Mouse (Mus musculus): ENCODE results near the gene Htra2. TPM values are rescaled to one million over a fixed set of nuclear protein-coding genes. Genes with fewer than 3 reads are reported as not detected.

Htra2 gene
- polyA plus RNA-seq, 1 experiment = 119 TPM

GRCm38 (mm10) chr6:83086121-83087035 is 31.3 kb upstream of the Htra2 start, which contains the start of gene Lbx2:
Gene Lbx2 (plus strand): TSS chr6:83086367.
- no peak for TF ChIP-seq MYOD1 (IDR thresholded peaks at IDR 0.05; ENCODE audit: control insufficient read depth, insufficient read length, low read depth)
- no peak for TF ChIP-seq CEBPB (IDR thresholded peaks at IDR 0.05; ENCODE audit: low read depth)
- TF ChIP-seq FOSL1 (IDR thresholded peaks at IDR 0.05; ENCODE audit: insufficient read depth, low read length, poor library complexity, severe bottlenecking) = no peak
- no peak for TF ChIP-seq MYOG (IDR thresholded peaks at IDR 0.05; ENCODE audit: control insufficient read depth, extremely low read depth, insufficient read length)
- no peak for TF ChIP-seq MAX (IDR thresholded peaks at IDR 0.05)
- TF ChIP-seq CTCF (IDR thresholded peaks at IDR 0.05; ENCODE audit: control insufficient read depth, insufficient read depth, insufficient read length) = no peak
- no peak for TF ChIP-seq USF1 (IDR thresholded peaks at IDR 0.05; ENCODE audit: low read depth)
- H3ac ChIP-seq (ENCODE audit: control insufficient read depth, insufficient read length, low read depth) = no peak within 1 kb of the TSS
- H3K79me3 ChIP-seq (ENCODE audit: low read depth) = no peaks in the 10 kb centered on the region
- peaks cover 48% of the 10 kb centered on the region for H3K27me3 ChIP-seq (ENCODE audit: control insufficient read depth, insufficient read depth, insufficient read length)
- H3K4me3 ChIP-seq (ENCODE audit: insufficient read depth, poor library complexity, severe bottlenecking) = no peak within 1 kb of the TSS
- no peaks in the 10 kb centered on the region for H3K79me2 ChIP-seq (ENCODE audit: control insufficient read depth, insufficient read depth)
- H3K36me3 ChIP-seq (ENCODE audit: control insufficient read depth, insufficient read depth) = no peaks in the 10 kb centered on the region

- H3K36me3 ChIP-seq (ENCODE audit: control insufficient read depth, insufficient read depth) = peaks cover 10% of the 10 kb centered on the region
- H3K27me3 ChIP-seq (ENCODE audit: control insufficient read depth, insufficient read depth, insufficient read length) = peaks cover 36% of the 10 kb centered on the region
- peaks cover 5% of the 10 kb centered on the region for H3K79me2 ChIP-seq (ENCODE audit: control insufficient read depth, insufficient read depth)
- H3K4me3 ChIP-seq (ENCODE audit: insufficient read depth, poor library complexity, severe bottlenecking) = no peak overlapping the region
- H3ac ChIP-seq (ENCODE audit: control insufficient read depth, insufficient read length, low read depth) = no peak overlapping the region
- no peak for TF ChIP-seq MAX (IDR thresholded peaks at IDR 0.05)
- TF ChIP-seq CTCF (IDR thresholded peaks at IDR 0.05; ENCODE audit: control insufficient read depth, insufficient read depth, insufficient read length) = no peak
- no peak for TF ChIP-seq MYOD1 (IDR thresholded peaks at IDR 0.05; ENCODE audit: control insufficient read depth, insufficient read length, low read depth)
- TF ChIP-seq CEBPB (IDR thresholded peaks at IDR 0.05; ENCODE audit: low read depth) = no peak
- TF ChIP-seq FOSL1 (IDR thresholded peaks at IDR 0.05; ENCODE audit: insufficient read depth, low read length, poor library complexity, severe bottlenecking) = no peak
- no peak for TF ChIP-seq USF1 (IDR thresholded peaks at IDR 0.05; ENCODE audit: low read depth)
- TF ChIP-seq MYOG (IDR thresholded peaks at IDR 0.05; ENCODE audit: control insufficient read depth, extremely low read depth, insufficient read length) = no peak
- no peaks in the 10 kb centered on the region for H3K79me3 ChIP-seq (ENCODE audit: low read depth)
Observed at GRCm38 (mm10) chr6:83084477-83084876, 29.4 kb upstream of the Htra2 start.

GRCm38 (mm10) chr6:83083497-83083896 is 28.4 kb upstream of the Htra2 start:
- H3K36me3 ChIP-seq (ENCODE audit: control insufficient read depth, insufficient read depth) = peaks cover 13% of the 10 kb centered on the region
- no peak overlapping the region for H3ac ChIP-seq (ENCODE audit: control insufficient read depth, insufficient read length, low read depth)
- TF ChIP-seq MYOD1 (IDR thresholded peaks at IDR 0.05; ENCODE audit: control insufficient read depth, insufficient read length, low read depth) = no peak
- no peak for TF ChIP-seq USF1 (IDR thresholded peaks at IDR 0.05; ENCODE audit: low read depth)
- no peak for TF ChIP-seq CTCF (IDR thresholded peaks at IDR 0.05; ENCODE audit: control insufficient read depth, insufficient read depth, insufficient read length)
- TF ChIP-seq CEBPB (IDR thresholded peaks at IDR 0.05; ENCODE audit: low read depth) = no peak
- no peak for TF ChIP-seq FOSL1 (IDR thresholded peaks at IDR 0.05; ENCODE audit: insufficient read depth, low read length, poor library complexity, severe bottlenecking)
- TF ChIP-seq MYOG (IDR thresholded peaks at IDR 0.05; ENCODE audit: control insufficient read depth, extremely low read depth, insufficient read length) = no peak
- no peak for TF ChIP-seq MAX (IDR thresholded peaks at IDR 0.05)
- H3K27me3 ChIP-seq (ENCODE audit: control insufficient read depth, insufficient read depth, insufficient read length) = peaks cover 30% of the 10 kb centered on the region
- peaks cover 14% of the 10 kb centered on the region for H3K79me2 ChIP-seq (ENCODE audit: control insufficient read depth, insufficient read depth)
- no peak overlapping the region for H3K4me3 ChIP-seq (ENCODE audit: insufficient read depth, poor library complexity, severe bottlenecking)
- H3K79me3 ChIP-seq (ENCODE audit: low read depth) = peaks cover 6% of the 10 kb centered on the region

- Histone ChIP-seq H3K79me3 (ENCODE audit: low read depth) (peaks cover 6% of the 10 kb centered on the region), H3K27me3 (ENCODE audit: control insufficient read depth, insufficient read depth, insufficient read length) (no peaks in the 10 kb centered on the region), H3K79me2 (ENCODE audit: control insufficient read depth, insufficient read depth) (peaks cover 14% of the 10 kb centered on the region), H3ac (ENCODE audit: control insufficient read depth, insufficient read length, low read depth) (no peak overlapping the region), H3K36me3 (ENCODE audit: control insufficient read depth, insufficient read depth) (peaks cover 13% of the 10 kb centered on the region), H3K4me3 (ENCODE audit: insufficient read depth, poor library complexity, severe bottlenecking) (no peak overlapping the region)
- TF ChIP-seq CTCF (IDR thresholded peaks at IDR 0.05; ENCODE audit: control insufficient read depth, insufficient read depth, insufficient read length) (no peak), USF1 (IDR thresholded peaks at IDR 0.05; ENCODE audit: low read depth) (no peak), MAX (IDR thresholded peaks at IDR 0.05) (no peak), MYOG (IDR thresholded peaks at IDR 0.05; ENCODE audit: control insufficient read depth, extremely low read depth, insufficient read length) (no peak), CEBPB (IDR thresholded peaks at IDR 0.05; ENCODE audit: low read depth) (no peak), FOSL1 (IDR thresholded peaks at IDR 0.05; ENCODE audit: insufficient read depth, low read length, poor library complexity, severe bottlenecking) (no peak), MYOD1 (IDR thresholded peaks at IDR 0.05; ENCODE audit: control insufficient read depth, insufficient read length, low read depth) (no peak)
Observed at GRCm38 (mm10) chr6:83080210-83080609, 25.1 kb upstream of the Htra2 start.

- peaks cover 14% of the 10 kb centered on the region for H3K79me2 ChIP-seq (ENCODE audit: control insufficient read depth, insufficient read depth)
- TF ChIP-seq MYOG (IDR thresholded peaks at IDR 0.05; ENCODE audit: control insufficient read depth, extremely low read depth, insufficient read length) = no peak
- peak; percentile 62 for TF ChIP-seq CTCF (IDR thresholded peaks at IDR 0.05; ENCODE audit: control insufficient read depth, insufficient read depth, insufficient read length)
- TF ChIP-seq MAX (IDR thresholded peaks at IDR 0.05) = peak; percentile 26
- TF ChIP-seq MYOD1 (IDR thresholded peaks at IDR 0.05; ENCODE audit: control insufficient read depth, insufficient read length, low read depth) = no peak
- no peak for TF ChIP-seq FOSL1 (IDR thresholded peaks at IDR 0.05; ENCODE audit: insufficient read depth, low read length, poor library complexity, severe bottlenecking)
- peak overlapping the region; percentile 80 for H3K4me3 ChIP-seq (ENCODE audit: insufficient read depth, poor library complexity, severe bottlenecking)
- peaks cover 13% of the 10 kb centered on the region for H3K36me3 ChIP-seq (ENCODE audit: control insufficient read depth, insufficient read depth)
- peaks cover 6% of the 10 kb centered on the region for H3K79me3 ChIP-seq (ENCODE audit: low read depth)
- H3K27me3 ChIP-seq (ENCODE audit: control insufficient read depth, insufficient read depth, insufficient read length) = no peaks in the 10 kb centered on the region
- H3ac ChIP-seq (ENCODE audit: control insufficient read depth, insufficient read length, low read depth) = peak overlapping the region; percentile 74
Observed at GRCm38 (mm10) chr6:83078324-83078858, 23.3 kb upstream of the Htra2 start.
